Mouse (Mus musculus): ENCODE data around the gene Krt25. TPM values are rescaled to one million over a fixed set of nuclear protein-coding genes. Genes with fewer than 3 reads are reported as not detected.

Krt25 gene
- polyA plus RNA-seq, 1 experiment, result 0.16 TPM

- Histone ChIP-seq H3K27ac (ENCODE audit: control insufficient read depth, insufficient read depth, low read length) (no peak overlapping the region), H3K27me3 (ENCODE audit: control insufficient read depth, insufficient read depth, low read length) (no peaks in the 10 kb centered on the region), H3K4me1 (replicated peaks; ENCODE audit: control insufficient read depth, insufficient read depth, low read length) (no peaks in the 10 kb centered on the region), H3K4me3 (ENCODE audit: control insufficient read depth, insufficient read depth, low read length) (no peak overlapping the region), H3K36me3 (ENCODE audit: control insufficient read depth, insufficient read depth, low read length) (no peaks in the 10 kb centered on the region)
- no peak for DNase-seq
- 20% methylated on average over 4 of the region's 4 CpGs for WGBS
- TF ChIP-seq CTCF (IDR thresholded peaks at IDR 0.05; ENCODE audit: borderline replicate concordance, control insufficient read depth, extremely low read depth, insufficient read depth, low read length, poor library complexity) (no peak), POLR2A (IDR thresholded peaks at IDR 0.05; ENCODE audit: control insufficient read depth, extremely low read depth, insufficient read depth, low read length, poor library complexity) (no peak)
These were observed 39.4 kb downstream of the Krt25 start for GRCm38 (mm10) chr11:99283334-99283733.

GRCm38 (mm10) chr11:99281116-99281515, 41.6 kb downstream of the Krt25 start:
- Histone ChIP-seq H3K36me3 (ENCODE audit: control insufficient read depth, insufficient read depth, low read length) (no peaks in the 10 kb centered on the region), H3K27ac (ENCODE audit: control insufficient read depth, insufficient read depth, low read length) (no peak overlapping the region), H3K4me1 (replicated peaks; ENCODE audit: control insufficient read depth, insufficient read depth, low read length) (no peaks in the 10 kb centered on the region), H3K4me3 (ENCODE audit: control insufficient read depth, insufficient read depth, low read length) (no peak overlapping the region), H3K27me3 (ENCODE audit: control insufficient read depth, insufficient read depth, low read length) (no peaks in the 10 kb centered on the region)
- DNase-seq, result no peak
- 95% methylated on average over 9 of the region's 9 CpGs for WGBS
- TF ChIP-seq POLR2A (IDR thresholded peaks at IDR 0.05; ENCODE audit: control insufficient read depth, extremely low read depth, insufficient read depth, low read length, poor library complexity), result no peak
- TF ChIP-seq CTCF (IDR thresholded peaks at IDR 0.05; ENCODE audit: borderline replicate concordance, control insufficient read depth, extremely low read depth, insufficient read depth, low read length, poor library complexity), result no peak

DNA sequence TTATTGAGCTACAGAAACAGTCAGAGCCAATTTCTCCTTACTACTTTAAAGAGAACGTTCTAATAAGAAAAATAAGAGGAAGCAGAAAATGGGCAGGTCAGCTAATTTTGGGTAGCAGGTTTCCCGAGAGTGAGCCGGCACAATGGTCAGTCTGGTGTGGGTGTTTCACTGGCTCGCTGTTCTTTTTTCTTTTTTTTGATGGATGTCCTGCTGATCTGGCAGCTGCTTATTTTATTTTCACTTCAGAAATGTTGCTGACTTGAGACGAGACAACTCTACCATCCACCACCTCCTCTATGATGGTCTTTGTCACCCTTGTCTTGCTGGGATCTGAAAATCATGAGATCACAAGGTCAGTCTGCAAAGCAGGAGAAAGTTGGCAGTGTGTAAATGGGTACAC, 42.8 kb downstream of the Krt25 start:
- WGBS, result 43% methylated on average over 5 of the region's 5 CpGs
- Histone ChIP-seq H3K27ac (ENCODE audit: control insufficient read depth, insufficient read depth, low read length) (no peak overlapping the region), H3K4me3 (ENCODE audit: control insufficient read depth, insufficient read depth, low read length) (no peak overlapping the region), H3K27me3 (ENCODE audit: control insufficient read depth, insufficient read depth, low read length) (no peaks in the 10 kb centered on the region), H3K4me1 (replicated peaks; ENCODE audit: control insufficient read depth, insufficient read depth, low read length) (no peaks in the 10 kb centered on the region), H3K36me3 (ENCODE audit: control insufficient read depth, insufficient read depth, low read length) (no peaks in the 10 kb centered on the region)
- no peak for DNase-seq
- TF ChIP-seq CTCF (IDR thresholded peaks at IDR 0.05; ENCODE audit: borderline replicate concordance, control insufficient read depth, extremely low read depth, insufficient read depth, low read length, poor library complexity) (no peak), POLR2A (IDR thresholded peaks at IDR 0.05; ENCODE audit: control insufficient read depth, extremely low read depth, insufficient read depth, low read length, poor library complexity) (no peak)

- no peaks in the 10 kb centered on the region for H3K4me1 ChIP-seq (replicated peaks; ENCODE audit: control insufficient read depth, insufficient read depth, low read length)
- H3K27me3 ChIP-seq (ENCODE audit: control insufficient read depth, insufficient read depth, low read length), result no peaks in the 10 kb centered on the region
- H3K36me3 ChIP-seq (ENCODE audit: control insufficient read depth, insufficient read depth, low read length), result no peaks in the 10 kb centered on the region
- DNase-seq, result no peak
- TF ChIP-seq POLR2A (IDR thresholded peaks at IDR 0.05; ENCODE audit: control insufficient read depth, extremely low read depth, insufficient read depth, low read length, poor library complexity), result no peak
- TF ChIP-seq CTCF (IDR thresholded peaks at IDR 0.05; ENCODE audit: borderline replicate concordance, control insufficient read depth, extremely low read depth, insufficient read depth, low read length, poor library complexity), result no peak
- 80% methylated on average over 7 of the region's 7 CpGs for WGBS
- H3K27ac ChIP-seq (ENCODE audit: control insufficient read depth, insufficient read depth, low read length), result no peak overlapping the region
- no peak overlapping the region for H3K4me3 ChIP-seq (ENCODE audit: control insufficient read depth, insufficient read depth, low read length)
These were observed 46.0 kb downstream of the Krt25 start for GRCm38 (mm10) chr11:99276786-99277185.

GRCm38 (mm10) chr11:99275624-99276023, 47.1 kb downstream of the Krt25 start:
- Histone ChIP-seq H3K4me3 (ENCODE audit: control insufficient read depth, insufficient read depth, low read length) (no peak overlapping the region), H3K27ac (ENCODE audit: control insufficient read depth, insufficient read depth, low read length) (no peak overlapping the region), H3K36me3 (ENCODE audit: control insufficient read depth, insufficient read depth, low read length) (no peaks in the 10 kb centered on the region), H3K27me3 (ENCODE audit: control insufficient read depth, insufficient read depth, low read length) (no peaks in the 10 kb centered on the region), H3K4me1 (replicated peaks; ENCODE audit: control insufficient read depth, insufficient read depth, low read length) (no peaks in the 10 kb centered on the region)
- no peak for DNase-seq
- TF ChIP-seq CTCF (IDR thresholded peaks at IDR 0.05; ENCODE audit: borderline replicate concordance, control insufficient read depth, extremely low read depth, insufficient read depth, low read length, poor library complexity), result no peak
- no peak for TF ChIP-seq POLR2A (IDR thresholded peaks at IDR 0.05; ENCODE audit: control insufficient read depth, extremely low read depth, insufficient read depth, low read length, poor library complexity)
- WGBS, result 94% methylated on average over 6 of the region's 6 CpGs

- WGBS, result 94% methylated on average over 4 of the region's 4 CpGs
- H3K27me3 ChIP-seq (ENCODE audit: control insufficient read depth, insufficient read depth, low read length), result no peaks in the 10 kb centered on the region
- H3K27ac ChIP-seq (ENCODE audit: control insufficient read depth, insufficient read depth, low read length), result no peak overlapping the region
- no peak overlapping the region for H3K4me3 ChIP-seq (ENCODE audit: control insufficient read depth, insufficient read depth, low read length)
- H3K36me3 ChIP-seq (ENCODE audit: control insufficient read depth, insufficient read depth, low read length), result no peaks in the 10 kb centered on the region
- no peaks in the 10 kb centered on the region for H3K4me1 ChIP-seq (replicated peaks; ENCODE audit: control insufficient read depth, insufficient read depth, low read length)
- no peak for TF ChIP-seq CTCF (IDR thresholded peaks at IDR 0.05; ENCODE audit: borderline replicate concordance, control insufficient read depth, extremely low read depth, insufficient read depth, low read length, poor library complexity)
- DNase-seq, result no peak
These were observed 50.0 kb downstream of the Krt25 start for GRCm38 (mm10) chr11:99272721-99273120.

DNA sequence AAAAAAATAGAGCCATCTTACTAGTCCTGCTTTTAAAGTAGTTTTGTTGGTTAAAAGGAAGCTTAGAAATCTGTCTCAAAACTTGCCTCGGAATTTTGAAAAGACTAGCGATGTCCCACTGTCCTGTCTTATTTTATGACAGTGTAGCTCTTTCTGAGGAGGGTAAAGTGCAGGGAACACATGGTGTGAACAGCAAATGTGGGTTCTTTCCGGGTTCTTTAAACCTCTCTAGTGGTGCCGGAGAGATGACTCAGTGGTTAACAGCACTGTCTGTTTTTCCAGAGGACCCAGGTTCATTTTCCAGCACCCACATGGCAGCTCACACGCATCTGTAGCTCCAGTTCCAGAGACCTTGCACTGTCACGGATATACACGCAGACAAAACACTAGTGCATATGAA, 53.6 kb downstream of the Krt25 start:
- DNase-seq, result no peak
- H3K27ac ChIP-seq (ENCODE audit: control insufficient read depth, insufficient read depth, low read length), result no peak overlapping the region
- H3K4me3 ChIP-seq (ENCODE audit: control insufficient read depth, insufficient read depth, low read length), result no peak overlapping the region
- no peaks in the 10 kb centered on the region for H3K36me3 ChIP-seq (ENCODE audit: control insufficient read depth, insufficient read depth, low read length)
- no peaks in the 10 kb centered on the region; the same call in 1 of the 2 replicates for H3K27me3 ChIP-seq (ENCODE audit: control insufficient read depth, insufficient read depth, low read length)
- H3K4me1 ChIP-seq (replicated peaks; ENCODE audit: control insufficient read depth, insufficient read depth, low read length), result no peaks in the 10 kb centered on the region
- 92% methylated on average over 7 of the region's 7 CpGs for WGBS
- TF ChIP-seq CTCF (IDR thresholded peaks at IDR 0.05; ENCODE audit: borderline replicate concordance, control insufficient read depth, extremely low read depth, insufficient read depth, low read length, poor library complexity), result no peak
- no peak for TF ChIP-seq POLR2A (IDR thresholded peaks at IDR 0.05; ENCODE audit: control insufficient read depth, extremely low read depth, insufficient read depth, low read length, poor library complexity)

Measured in thymus, adult 2 months (tissue).